Mouse (Mus musculus): ENCODE measurements at regions not wholly inside any gene's neighbourhood (a gene's known extent, or its start where the extent isn't known, plus 50 kb on each side); places are given as distances from the start of the nearest gene placed in this dataset.

GRCm38 (mm10) chr4:53317453-53317824, 122.8 kb upstream of the Slc44a1 start:
- 0 out of 2 replicates have a peak, but pooled peaks have one; percentile 36 for ATAC-seq (ENCODE audit: low FRiP score)
- 59% methylated on average over 7 of the region's 7 CpGs for WGBS
- H3K27ac ChIP-seq, result peak overlapping the region; percentile 19; the same call in 1 of the 2 replicates
- no peaks in the 10 kb centered on the region; the same call in 1 of the 2 replicates for H3K4me1 ChIP-seq
- no peak overlapping the region for H3K9ac ChIP-seq
- no peak overlapping the region for H3K4me2 ChIP-seq (replicated peaks)
- H3K36me3 ChIP-seq, result no peaks in the 10 kb centered on the region
- H3K4me3 ChIP-seq, result no peak overlapping the region
- no peaks in the 10 kb centered on the region for H3K9me3 ChIP-seq (replicated peaks)
- H3K27me3 ChIP-seq, result no peaks in the 10 kb centered on the region

GRCm38 (mm10) chr4:53316796-53317452, 123.3 kb upstream of the Slc44a1 start:
- H3K27me3 ChIP-seq, result no peaks in the 10 kb centered on the region
- whole genome bisulfite sequencing, result 86% methylated on average over 14 of the region's 14 CpGs
- no peaks in the 10 kb centered on the region; the same call in 1 of the 2 replicates for H3K4me1 ChIP-seq
- no peak overlapping the region; the same call in 1 of the 2 replicates for H3K27ac ChIP-seq
- ATAC-seq (ENCODE audit: low FRiP score), result 0 out of 2 replicates have a peak, but pooled peaks have one; percentile 36
- H3K4me2 ChIP-seq (replicated peaks), result no peak overlapping the region
- no peak overlapping the region for H3K4me3 ChIP-seq
- no peaks in the 10 kb centered on the region for H3K9me3 ChIP-seq (replicated peaks)
- H3K36me3 ChIP-seq, result no peaks in the 10 kb centered on the region
- H3K9ac ChIP-seq, result no peak overlapping the region

DNA sequence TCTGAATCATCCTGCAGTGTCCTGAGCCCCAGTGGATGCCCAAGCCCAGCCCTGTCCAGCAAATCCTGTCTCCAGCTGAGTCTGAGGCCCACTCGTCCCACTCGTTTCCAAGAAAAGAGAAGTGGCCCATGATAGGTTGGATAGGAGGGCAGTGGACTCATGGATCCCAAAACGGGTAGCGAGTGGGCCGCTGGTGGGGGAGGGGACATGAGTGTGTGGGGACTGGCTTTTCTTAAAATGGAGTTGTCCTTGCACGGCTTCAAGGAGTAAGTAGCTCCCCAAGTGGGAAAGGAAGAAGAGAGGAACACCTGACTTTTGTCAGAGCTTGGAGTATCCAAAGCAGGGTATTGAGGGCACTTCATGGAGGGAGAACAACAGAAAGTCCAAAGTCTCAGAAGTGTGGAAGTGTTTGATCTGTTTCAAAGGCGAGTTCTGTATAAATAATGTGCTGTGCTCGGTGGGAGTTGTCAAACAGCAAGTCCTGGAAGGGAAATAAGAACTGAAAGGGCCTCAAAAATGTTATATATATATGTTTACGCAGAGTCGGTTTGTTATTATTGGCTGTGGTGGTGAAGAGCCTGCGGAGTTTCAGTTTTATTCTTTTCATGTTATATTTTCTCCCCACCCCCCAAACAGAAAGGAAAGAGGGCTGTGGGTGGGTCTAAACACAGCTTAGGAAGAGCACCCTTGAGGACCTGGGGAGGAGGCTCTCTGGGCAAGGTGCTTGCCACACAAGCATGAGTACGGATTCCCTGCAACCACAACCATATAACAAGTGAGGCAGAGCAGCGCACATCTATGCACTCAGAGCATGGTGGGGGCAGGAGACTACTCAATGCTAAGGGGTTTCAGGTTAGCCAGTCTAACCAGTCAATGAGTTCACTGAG, 124.1 kb upstream of the Slc44a1 start:
- H3K4me2 ChIP-seq (replicated peaks), result no peak overlapping the region
- no peaks in the 10 kb centered on the region for H3K36me3 ChIP-seq
- H3K9me3 ChIP-seq (replicated peaks), result no peaks in the 10 kb centered on the region
- H3K9ac ChIP-seq, result no peak overlapping the region
- H3K27ac ChIP-seq, result no peak overlapping the region
- H3K27me3 ChIP-seq, result no peaks in the 10 kb centered on the region
- ATAC-seq (ENCODE audit: low FRiP score), result no peak
- H3K4me1 ChIP-seq, result no peaks in the 10 kb centered on the region; the same call in 1 of the 2 replicates
- WGBS, result 79% methylated on average over 13 of the region's 13 CpGs
- H3K4me3 ChIP-seq, result no peak overlapping the region

DNA sequence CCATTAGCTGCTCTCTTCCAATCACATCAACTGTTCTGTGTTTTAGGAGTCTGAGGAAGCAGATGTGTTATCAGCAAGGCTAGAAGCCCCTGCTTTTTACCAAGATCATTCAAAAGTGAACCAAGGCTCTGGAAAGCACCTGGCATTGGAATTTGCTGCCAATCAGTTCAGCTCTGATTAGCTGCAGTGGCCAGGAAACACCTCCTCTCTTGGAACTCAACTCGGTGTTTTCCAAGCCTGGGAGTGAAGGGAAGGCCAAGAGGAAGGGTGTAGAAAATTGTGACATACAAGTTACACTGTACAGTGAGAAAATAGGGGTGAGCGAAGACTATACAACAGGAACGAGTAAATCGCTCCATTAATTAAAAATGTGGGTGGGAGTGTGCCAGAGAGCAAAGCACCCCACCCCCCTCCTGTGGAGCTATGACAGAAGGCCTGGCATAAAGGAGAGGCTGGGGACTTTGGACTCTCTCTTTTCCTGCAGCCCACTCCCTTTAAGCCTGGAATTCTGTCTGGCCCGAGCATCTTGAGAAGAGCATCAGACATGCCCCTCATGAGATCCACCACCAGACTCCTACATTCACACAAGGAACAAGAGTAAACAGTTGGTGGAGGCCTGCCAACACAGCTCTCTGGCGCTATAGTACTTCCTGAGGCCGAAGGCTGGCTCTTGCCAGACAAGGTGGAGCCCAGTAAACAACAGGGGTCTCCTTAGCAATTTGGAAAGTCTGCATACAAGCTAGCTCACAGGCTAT, 124.9 kb upstream of the Slc44a1 start:
- Histone ChIP-seq H3K9me3 (replicated peaks) (no peaks in the 10 kb centered on the region), H3K36me3 (no peaks in the 10 kb centered on the region), H3K27me3 (no peaks in the 10 kb centered on the region), H3K4me2 (replicated peaks) (no peak overlapping the region), H3K9ac (no peak overlapping the region), H3K4me3 (no peak overlapping the region), H3K27ac (no peak overlapping the region), H3K4me1 (no peaks in the 10 kb centered on the region; the same call in 1 of the 2 replicates)
- 81% methylated on average over 7 of the region's 7 CpGs for WGBS
- ATAC-seq (ENCODE audit: low FRiP score), result no peak

GRCm38 (mm10) chr4:53314076-53314475, 126.1 kb upstream of the Slc44a1 start:
- Histone ChIP-seq H3K27me3 (no peaks in the 10 kb centered on the region), H3K4me2 (replicated peaks) (no peak overlapping the region), H3K27ac (no peak overlapping the region), H3K4me3 (no peak overlapping the region), H3K9me3 (replicated peaks) (no peaks in the 10 kb centered on the region), H3K4me1 (no peaks in the 10 kb centered on the region; the same call in 1 of the 2 replicates), H3K36me3 (no peaks in the 10 kb centered on the region), H3K9ac (no peak overlapping the region)
- 93% methylated on average over 8 of the region's 8 CpGs for WGBS
- ATAC-seq (ENCODE audit: low FRiP score), result no peak

DNA sequence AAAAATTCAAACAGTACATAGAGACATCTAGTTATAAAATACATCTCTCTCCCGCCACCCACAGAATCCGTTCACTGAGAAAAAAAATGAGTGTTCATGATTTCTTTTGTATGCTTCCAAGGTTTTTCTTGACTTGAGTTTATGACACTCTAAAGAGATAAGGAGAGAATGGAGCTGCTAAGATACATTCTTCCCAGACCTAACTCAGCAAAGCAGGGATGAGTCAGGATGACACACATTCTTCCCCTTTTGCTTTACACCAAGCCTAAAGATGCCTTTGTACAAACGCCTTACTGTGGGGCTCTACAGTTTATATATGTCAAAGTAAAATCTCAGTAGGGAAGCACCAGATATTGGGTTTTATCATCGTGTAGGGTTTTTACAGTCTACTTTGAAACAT, 133.1 kb upstream of the Slc44a1 start:
- WGBS, result 76% methylated on average over 4 of the region's 4 CpGs
- no peaks in the 10 kb centered on the region for H3K4me1 ChIP-seq

DNA sequence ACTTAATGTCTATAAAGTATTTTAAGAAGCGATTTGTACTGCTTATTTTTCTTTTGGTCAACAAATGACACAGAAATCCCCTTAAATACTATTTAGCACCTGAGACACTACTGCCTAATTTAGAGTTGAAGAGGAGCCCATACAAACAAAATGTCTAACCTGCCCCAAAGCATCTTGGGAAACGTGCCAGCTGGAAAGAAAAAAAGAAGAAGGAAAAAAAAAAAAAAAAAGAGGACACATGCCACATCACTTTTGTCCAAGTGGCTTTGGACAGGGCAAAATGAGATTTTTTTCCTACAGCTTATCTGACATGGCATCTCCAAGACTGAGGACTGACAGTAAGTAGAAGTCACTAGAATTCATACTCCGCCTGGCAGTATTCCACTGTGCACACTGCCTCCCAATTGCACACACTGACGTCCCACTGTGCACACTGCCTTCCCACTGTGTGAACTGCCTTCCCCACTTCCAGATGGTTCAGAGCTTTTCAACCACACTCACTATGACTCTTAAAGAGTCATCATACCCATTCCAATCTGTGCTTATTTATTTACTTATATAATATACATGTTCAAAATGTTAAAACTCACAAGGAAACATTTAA, 135.3 kb upstream of the Slc44a1 start:
- ATAC-seq (ENCODE audit: low FRiP score), result no peak
- Histone ChIP-seq H3K27me3 (no peaks in the 10 kb centered on the region), H3K36me3 (no peaks in the 10 kb centered on the region), H3K4me1 (no peaks in the 10 kb centered on the region), H3K9ac (no peak overlapping the region), H3K4me3 (no peak overlapping the region), H3K9me3 (replicated peaks) (no peaks in the 10 kb centered on the region), H3K4me2 (replicated peaks) (no peak overlapping the region), H3K27ac (no peak overlapping the region)
- WGBS, result 83% methylated on average over 4 of the region's 4 CpGs

More for the DNA sequence above, 133.1 kb upstream of the Slc44a1 start:
- Histone ChIP-seq H3K9ac (no peak overlapping the region), H3K36me3 (no peaks in the 10 kb centered on the region), H3K4me2 (replicated peaks) (no peak overlapping the region), H3K27me3 (no peaks in the 10 kb centered on the region), H3K9me3 (replicated peaks) (no peaks in the 10 kb centered on the region), H3K4me3 (no peak overlapping the region), H3K27ac (no peak overlapping the region)
- ATAC-seq (ENCODE audit: low FRiP score), result no peak

DNA sequence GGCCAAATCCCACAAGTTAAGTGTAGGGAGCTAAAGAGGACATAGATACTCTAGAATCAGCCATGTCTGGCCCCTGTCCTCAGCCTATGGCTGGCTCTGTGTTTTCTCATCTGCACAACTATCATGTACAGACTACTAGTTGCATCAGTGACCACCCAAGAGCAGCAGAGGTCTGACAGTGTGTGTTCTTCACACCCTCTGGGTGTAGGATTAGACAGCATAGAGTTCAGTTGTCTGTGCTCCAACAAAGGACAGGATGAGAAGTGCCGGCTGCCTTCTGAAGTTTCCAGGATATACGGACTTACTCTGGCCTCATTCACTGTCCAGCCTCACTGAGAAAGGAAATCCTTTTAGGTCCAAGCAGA, 135.9 kb upstream of the Slc44a1 start:
- WGBS, result 85% methylated on average over 2 of the region's 2 CpGs
- Histone ChIP-seq H3K4me2 (replicated peaks) (no peak overlapping the region), H3K4me3 (no peak overlapping the region), H3K27ac (no peak overlapping the region), H3K36me3 (no peaks in the 10 kb centered on the region), H3K9me3 (replicated peaks) (no peaks in the 10 kb centered on the region), H3K4me1 (no peaks in the 10 kb centered on the region), H3K9ac (no peak overlapping the region), H3K27me3 (no peaks in the 10 kb centered on the region)
- no peak for ATAC-seq (ENCODE audit: low FRiP score)

GRCm38 (mm10) chr4:53303621-53304289, 136.5 kb upstream of the Slc44a1 start:
- no peaks in the 10 kb centered on the region for H3K36me3 ChIP-seq
- no peak overlapping the region for H3K9ac ChIP-seq
- WGBS, result 71% methylated on average over 4 of the region's 4 CpGs
- no peak overlapping the region for H3K27ac ChIP-seq
- H3K27me3 ChIP-seq, result no peaks in the 10 kb centered on the region
- no peaks in the 10 kb centered on the region for H3K4me1 ChIP-seq
- ATAC-seq (ENCODE audit: low FRiP score), result no peak
- no peaks in the 10 kb centered on the region for H3K9me3 ChIP-seq (replicated peaks)
- H3K4me2 ChIP-seq (replicated peaks), result no peak overlapping the region
- no peak overlapping the region for H3K4me3 ChIP-seq

DNA sequence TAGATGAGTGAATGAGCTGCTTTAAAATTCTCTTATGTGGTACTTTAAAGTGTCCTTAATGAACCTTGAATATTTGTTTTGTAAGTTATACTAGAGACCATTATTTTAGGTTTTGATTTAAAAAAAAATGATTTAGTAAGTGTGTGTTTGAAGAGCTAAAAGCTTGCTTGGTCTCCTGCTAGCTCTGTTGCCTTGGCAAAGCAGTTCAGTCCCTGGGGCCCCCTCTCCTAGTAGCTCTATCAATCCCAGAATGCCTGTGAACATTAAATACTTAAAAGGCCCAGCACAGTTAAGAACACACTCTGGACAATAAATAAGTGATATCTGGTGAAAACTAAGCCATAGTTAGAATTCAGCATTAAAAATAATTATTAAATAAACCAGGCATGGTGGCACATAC, 138.3 kb upstream of the Abca1 start:
- Histone ChIP-seq H3K27me3 (no peaks in the 10 kb centered on the region), H3K36me3 (no peaks in the 10 kb centered on the region), H3K4me1 (no peaks in the 10 kb centered on the region), H3K9me3 (replicated peaks) (peaks cover 6% of the 10 kb centered on the region), H3K27ac (no peak overlapping the region), H3K4me2 (replicated peaks) (no peak overlapping the region), H3K9ac (no peak overlapping the region), H3K4me3 (no peak overlapping the region)
- no peak for ATAC-seq (ENCODE audit: low FRiP score)

DNA sequence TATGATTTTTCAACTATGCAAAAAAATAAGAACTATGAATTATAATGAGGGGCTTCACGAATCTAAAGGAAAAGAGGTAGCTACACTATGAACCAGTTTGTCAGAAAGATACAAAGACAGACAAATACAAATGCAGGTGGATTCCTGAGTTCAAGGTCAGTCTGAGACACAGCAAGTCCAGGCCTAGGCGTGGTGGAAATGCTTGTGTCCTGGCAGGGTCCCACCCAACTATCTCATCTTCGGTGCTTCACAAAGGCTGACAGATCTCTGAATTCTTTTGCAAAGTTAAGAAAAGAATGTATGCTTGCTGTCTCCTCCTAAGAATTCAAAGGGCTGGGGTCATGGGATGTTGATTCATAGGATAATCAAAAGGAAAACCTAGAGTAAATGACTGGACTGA, 132.9 kb upstream of the Abca1 start:
- H3K27me3 ChIP-seq, result no peaks in the 10 kb centered on the region

More for the DNA sequence above, 132.9 kb upstream of the Abca1 start:
- no peak for ATAC-seq (ENCODE audit: low FRiP score)
- H3K4me2 ChIP-seq (replicated peaks), result no peak overlapping the region
- H3K9me3 ChIP-seq (replicated peaks), result peaks cover 6% of the 10 kb centered on the region
- H3K4me1 ChIP-seq, result no peaks in the 10 kb centered on the region
- H3K36me3 ChIP-seq, result no peaks in the 10 kb centered on the region
- no peak overlapping the region for H3K9ac ChIP-seq
- 91% methylated on average over 3 of the region's 3 CpGs for WGBS
- no peak overlapping the region for H3K4me3 ChIP-seq
- no peak overlapping the region for H3K27ac ChIP-seq

All from hindbrain, embryonic 12.5 days (tissue).